Comparison of ENCODE assay signal across 9 mouse cellular contexts in genomic region chr7:28766910-28767309, GRCm38 (mm10). TPM values are rescaled to one million over a fixed set of nuclear protein-coding genes. Genes with fewer than 3 reads are reported as not detected.
DNase-seq lines count a peak whose midpoint lies in the region; ATAC-seq and TF ChIP-seq lines count a peak whose summit lies in the region.
"Had no signal": no experiment of that assay in that cellular context is flagged by ENCODE, and none has a peak within 500 bp of the region (broad histone marks: within the 10 kb centered on the region; RNA-seq: fewer than 3 reads in every experiment).

No protein-coding gene starts in this region.

- TF ChIP-seq EP300 in heart, adult 2 months (IDR thresholded peaks at IDR 0.05; ENCODE audit: insufficient read depth, low read depth, low read length), result no peak
- no peak for TF ChIP-seq EP300 in stomach, postnatal 0 days (optimal IDR thresholded peaks at IDR 0.05)

- intact Hi-C loops in heart, adult 2 months (cut with DNase I), result loop anchor here (2.0 to 5.0 kb wide), 2 partner anchors 215 to 754 kb away; partner anchors contain the start of genes Eif3k and Map4k1
- intact Hi-C loops in heart, postnatal 25 days (cut with DNase I), result no loop called here

- WGBS in heart, adult 2 months, result 4% methylated on average over 14 of the region's 14 CpGs
- 5% methylated on average over 14 of the region's 14 CpGs for WGBS in limb, embryonic 15.5 days
- WGBS in stomach, postnatal 0 days, result 6% methylated on average over 14 of the region's 14 CpGs

- H3K36me3 ChIP-seq in heart, adult 2 months (ENCODE audit: control insufficient read depth, insufficient read depth, low read length), result no peaks in the 10 kb centered on the region
- peaks cover 5% of the 10 kb centered on the region for H3K36me3 ChIP-seq in limb, embryonic 15.5 days
- no peaks in the 10 kb centered on the region for H3K36me3 ChIP-seq in stomach, postnatal 0 days (ENCODE audit: control insufficient read depth, insufficient read depth, low read length)

- no peaks in the 10 kb centered on the region for H3K27me3 ChIP-seq in heart, adult 2 months (ENCODE audit: control insufficient read depth, insufficient read depth, low read length)
- no peaks in the 10 kb centered on the region for H3K27me3 ChIP-seq in limb, embryonic 15.5 days
- H3K27me3 ChIP-seq in stomach, postnatal 0 days (ENCODE audit: control insufficient read depth, insufficient read depth, low read length), result no peaks in the 10 kb centered on the region

- no peak for ATAC-seq in limb, embryonic 15.5 days (ENCODE audit: insufficient number of reproducible peaks, low FRiP score, low TSS enrichment, low read depth)
- ATAC-seq in stomach, postnatal 0 days (ENCODE audit: low FRiP score, low TSS enrichment), result no peak

- TF ChIP-seq POLR2A in heart, adult 2 months (IDR thresholded peaks at IDR 0.05; ENCODE audit: insufficient read depth, low read depth, low read length), result no peak

- H3K9ac ChIP-seq in heart, adult 2 months (ENCODE audit: low read depth, low read length), result peak overlapping the region; percentile 80
- peak overlapping the region; percentile 58 for H3K9ac ChIP-seq in limb, embryonic 15.5 days
- peak overlapping the region; percentile 70 for H3K9ac ChIP-seq in stomach, postnatal 0 days (ENCODE audit: low read length)

- TF ChIP-seq CTCF in heart, adult 2 months (IDR thresholded peaks at IDR 0.05), result no peak
- no peak for TF ChIP-seq CTCF in stomach, postnatal 0 days (IDR thresholded peaks at IDR 0.05; ENCODE audit: low read depth)

- H3K79me2 ChIP-seq in heart, adult 2 months (replicated peaks; ENCODE audit: control insufficient read depth, insufficient read depth, low read length), result peaks cover 4% of the 10 kb centered on the region

- no peak for DNase-seq in heart, adult 2 months
- DNase-seq in heart, postnatal 25 days (ENCODE audit: low spot score), result no peak
- DNase-seq in thymus, postnatal 0 days (ENCODE audit: low spot score), result peak; percentile 30
- DNase-seq in thymus, postnatal 36 days, result no peak
- DNase-seq in stomach, postnatal 0 days (ENCODE audit: low spot score), result no peak
- no peak for DNase-seq in right cerebral cortex, postnatal 10 days (ENCODE audit: low spot score in 2 of 2)
- DNase-seq in frontal cortex, postnatal 25 days (ENCODE audit: low spot score in 2 of 2), result no peak

- H3K4me3 ChIP-seq in heart, adult 2 months, result peak overlapping the region; percentile 55
- H3K4me3 ChIP-seq in limb, embryonic 15.5 days, result peak overlapping the region; percentile 78
- peak overlapping the region; percentile 74 for H3K4me3 ChIP-seq in stomach, postnatal 0 days (ENCODE audit: low read depth, low read length)

- H3K4me1 ChIP-seq in heart, adult 2 months (ENCODE audit: control insufficient read depth, insufficient read depth, low read length), result peaks cover 5% of the 10 kb centered on the region
- H3K4me1 ChIP-seq in limb, embryonic 15.5 days, result peaks cover 20% of the 10 kb centered on the region
- peaks cover 8% of the 10 kb centered on the region for H3K4me1 ChIP-seq in stomach, postnatal 0 days (replicated peaks; ENCODE audit: control insufficient read depth, insufficient read depth)

- H3K27ac ChIP-seq in heart, adult 2 months, result peak overlapping the region; percentile 88
- no peak overlapping the region for H3K27ac ChIP-seq in limb, embryonic 15.5 days
- no peak overlapping the region for H3K27ac ChIP-seq in stomach, postnatal 0 days (replicated peaks)

- H3K4me2 ChIP-seq in limb, embryonic 15.5 days, result peak overlapping the region; percentile 64
- H3K4me2 ChIP-seq in stomach, postnatal 0 days (replicated peaks; ENCODE audit: low read depth), result peak overlapping the region; percentile 60

- H3K9me3 ChIP-seq in limb, embryonic 15.5 days, result no peaks in the 10 kb centered on the region
- no peaks in the 10 kb centered on the region for H3K9me3 ChIP-seq in stomach, postnatal 0 days (ENCODE audit: control insufficient read depth, low read length)

RNA-seq across cellular contexts. Expression of gene Sirt2, which starts 0.4 kb away (rescaled TPM):
- total RNA-seq in heart, adult 2 months (2021), result 10 to 100 TPM; 78.8 to 92.3 TPM
- 82.9 and 103 TPM in 2 replicates for polyA plus RNA-seq in heart, adult 2 months (2012; rRNA removed)
- 10 to 100 TPM; 80.0 to 80.2 TPM for total RNA-seq in heart, postnatal 25 days (2021)
- polyA plus RNA-seq in thymus, postnatal 0 days (2015; fragmentation: Nextera tagmentation; extraction: Ambion mirVana), result 57.2 and 63.9 TPM in 2 replicates
- 79.8 and 96.9 TPM in 2 replicates for polyA plus RNA-seq in limb, embryonic 15.5 days (2015; fragmentation: Nextera tagmentation; extraction: Ambion mirVana)
- 35.3 and 39.3 TPM in 2 replicates for polyA plus RNA-seq in stomach, postnatal 0 days (2015; fragmentation: Nextera tagmentation; extraction: Ambion mirVana)

RNA-seq across cellular contexts. Expression of gene Nfkbib, which starts 0.4 kb away (rescaled TPM):
- 10 to 100 TPM; 25.1 to 31.6 TPM for total RNA-seq in heart, adult 2 months (2021)
- 18.7 and 27.8 TPM in 2 replicates for polyA plus RNA-seq in heart, adult 2 months (2012; rRNA removed)
- 10 to 100 TPM; 22.1 to 22.9 TPM for total RNA-seq in heart, postnatal 25 days (2021)
- polyA plus RNA-seq in thymus, postnatal 0 days (2015; fragmentation: Nextera tagmentation; extraction: Ambion mirVana), result 70.0 and 74.9 TPM in 2 replicates
- polyA plus RNA-seq in limb, embryonic 15.5 days (2015; fragmentation: Nextera tagmentation; extraction: Ambion mirVana), result 41.5 and 49.2 TPM in 2 replicates
- 31.2 and 33.0 TPM in 2 replicates for polyA plus RNA-seq in stomach, postnatal 0 days (2015; fragmentation: Nextera tagmentation; extraction: Ambion mirVana)

RNA-seq across cellular contexts. Expression of gene Ccer2, which starts 10.9 kb away (rescaled TPM):
- not detected for total RNA-seq in heart, adult 2 months (2021)
- polyA plus RNA-seq in heart, adult 2 months (2012; rRNA removed), result not detected in 2 replicates
- total RNA-seq in heart, postnatal 25 days (2021), result not detected
- polyA plus RNA-seq in thymus, postnatal 0 days (2015; fragmentation: Nextera tagmentation; extraction: Ambion mirVana), result 0.26 and 0.45 TPM in 2 replicates
- 0.82 and 1.9 TPM in 2 replicates for polyA plus RNA-seq in limb, embryonic 15.5 days (2015; fragmentation: Nextera tagmentation; extraction: Ambion mirVana)
- polyA plus RNA-seq in stomach, postnatal 0 days (2015; fragmentation: Nextera tagmentation; extraction: Ambion mirVana), result not detected in 2 replicates
- total RNA-seq: gastrocnemius, adult 8-10 months had no signal

RNA-seq across cellular contexts. Expression of gene Rinl, which starts 21.9 kb away (rescaled TPM):
- 1 to 10 TPM; 1.3 to 2.0 TPM for total RNA-seq in heart, adult 2 months (2021)
- 3.2 and 3.3 TPM in 2 replicates for polyA plus RNA-seq in heart, adult 2 months (2012; rRNA removed)
- 1 to 10 TPM; 1.5 to 2.2 TPM for total RNA-seq in heart, postnatal 25 days (2021)
- polyA plus RNA-seq in thymus, postnatal 0 days (2015; fragmentation: Nextera tagmentation; extraction: Ambion mirVana), result 75.9 and 105 TPM in 2 replicates
- 4.7 and 5.6 TPM in 2 replicates for polyA plus RNA-seq in limb, embryonic 15.5 days (2015; fragmentation: Nextera tagmentation; extraction: Ambion mirVana)
- 2.1 and 2.6 TPM in 2 replicates for polyA plus RNA-seq in stomach, postnatal 0 days (2015; fragmentation: Nextera tagmentation; extraction: Ambion mirVana)

RNA-seq across cellular contexts. Expression of gene Sars2, which starts 25.1 kb away (rescaled TPM):
- 10 to 100 TPM; 13.7 to 14.2 TPM for total RNA-seq in heart, adult 2 months (2021)
- polyA plus RNA-seq in heart, adult 2 months (2012; rRNA removed), result 18.5 and 20.2 TPM in 2 replicates
- total RNA-seq in heart, postnatal 25 days (2021), result 10 to 100 TPM; 15.4 to 15.7 TPM
- 22.5 and 25.3 TPM in 2 replicates for polyA plus RNA-seq in thymus, postnatal 0 days (2015; fragmentation: Nextera tagmentation; extraction: Ambion mirVana)
- 20.1 and 24.1 TPM in 2 replicates for polyA plus RNA-seq in limb, embryonic 15.5 days (2015; fragmentation: Nextera tagmentation; extraction: Ambion mirVana)
- 11.4 and 12.3 TPM in 2 replicates for polyA plus RNA-seq in stomach, postnatal 0 days (2015; fragmentation: Nextera tagmentation; extraction: Ambion mirVana)
